Mouse (Mus musculus) left cerebral cortex, postnatal 10 days (tissue): ENCODE data around the gene Atp13a3. TPM values are rescaled to one million over a fixed set of nuclear protein-coding genes. Genes with fewer than 3 reads are reported as not detected.
"Not testable (repeated sequence)": the region's sequence is repeated elsewhere in the genome, so short reads cannot be mapped to it uniquely, and the experiment has no call there.

ENCODE experiments used
- DNase-seq, 2 experiments: peaks; one replicate each; pipeline ENCODE4 v3.0.0; 2021 to 2022; ENCODE audit warnings: low spot score in 2 of 2, mixed read lengths in 1 of 2; ENCODE audit errors: extremely low spot score in 1 of 2
- intact Hi-C: fragments of 180-260 bp; cut with DNase I; formaldehyde crosslinking; loops from one replicate; pipeline ENCODE4 v1.15.1; 2025
- total RNA-seq, 2 experiments: library from RNA; stranded (reverse); gene quantifications; 2 replicates each; pipeline ENCODE4 v1.2.3; 2021

Gene Atp13a3
- 10 to 100 TPM; 62.6 to 77.3 TPM for total RNA-seq

DNA sequence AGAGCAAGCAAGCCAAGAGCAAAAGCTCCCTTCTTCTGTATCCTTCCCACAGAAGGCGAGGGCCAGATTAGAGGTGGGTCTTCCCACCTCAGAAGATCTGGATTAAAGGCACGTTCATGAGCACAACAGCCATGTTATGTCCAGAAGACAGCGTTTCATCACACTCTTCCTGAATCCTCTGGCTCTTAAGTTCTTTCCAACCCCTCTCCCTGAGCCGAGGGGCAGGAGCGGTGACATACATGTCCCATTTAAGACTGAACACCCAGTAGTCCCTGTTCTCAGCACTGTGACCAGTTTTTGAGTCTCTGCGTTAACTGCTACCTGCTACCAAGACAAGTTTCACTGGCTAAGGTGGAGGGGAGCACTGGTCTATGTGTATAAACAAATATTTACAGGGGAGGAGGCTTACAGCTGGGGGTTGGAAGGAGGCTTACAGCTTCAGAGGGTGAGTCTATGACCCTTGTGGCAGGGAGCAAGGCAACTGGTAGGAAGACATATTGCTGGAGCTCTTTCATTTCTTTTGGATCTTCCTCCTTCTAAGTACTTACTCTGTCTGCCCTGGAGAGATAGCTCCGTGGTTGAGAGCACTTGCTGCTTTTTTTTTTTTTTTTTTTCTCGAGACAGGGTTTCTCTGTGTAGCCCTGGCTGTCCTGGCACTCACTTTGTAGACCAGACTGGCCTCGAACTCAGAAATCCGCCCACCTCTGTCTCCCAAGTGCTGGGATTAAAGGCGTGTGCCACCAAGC, at the start of gene Atp13a3:
Gene Atp13a3 (minus strand): TSS at position 51 of the 746 bp plus-strand sequence.
- no peak for DNase-seq
- intact Hi-C loops, result no loop called here

DNA sequence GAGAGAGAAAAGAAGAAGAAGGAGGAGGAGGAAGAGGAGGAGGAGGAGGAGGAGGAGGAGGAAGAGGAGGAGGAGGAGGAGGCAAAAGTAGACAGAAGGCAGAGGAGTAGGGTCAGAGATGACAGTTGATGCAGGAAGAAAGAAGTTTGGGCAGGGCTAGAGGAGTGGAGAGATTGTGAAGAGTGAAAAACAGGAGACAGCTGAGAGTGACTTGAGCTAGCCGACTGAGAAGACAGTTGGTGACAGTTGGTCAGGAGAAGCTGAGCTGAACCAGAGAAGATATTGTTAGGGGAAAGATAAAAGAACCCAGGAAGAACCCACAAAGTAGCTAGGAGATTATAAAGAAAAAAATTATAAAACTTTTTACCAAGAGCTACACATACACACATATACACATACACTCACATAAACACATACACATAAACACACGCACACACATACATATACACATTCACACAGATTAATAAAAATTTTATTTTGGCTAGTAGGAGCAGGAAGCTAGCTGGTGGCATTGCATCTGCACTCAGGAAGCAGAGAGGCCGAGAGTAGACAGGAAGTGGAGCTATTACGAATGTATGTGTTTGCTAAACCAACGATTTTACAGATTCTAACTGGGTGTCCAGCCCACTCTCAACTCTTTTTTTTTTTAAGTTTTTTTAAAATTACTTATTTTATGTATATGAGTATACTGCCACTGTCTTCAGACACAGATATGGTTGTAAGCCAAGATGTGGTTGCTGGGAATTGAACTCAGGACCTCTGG, 47.6 kb upstream of the Atp13a3 start:
- intact Hi-C loops, result no loop called here
- DNase-seq, result no peak

DNA sequence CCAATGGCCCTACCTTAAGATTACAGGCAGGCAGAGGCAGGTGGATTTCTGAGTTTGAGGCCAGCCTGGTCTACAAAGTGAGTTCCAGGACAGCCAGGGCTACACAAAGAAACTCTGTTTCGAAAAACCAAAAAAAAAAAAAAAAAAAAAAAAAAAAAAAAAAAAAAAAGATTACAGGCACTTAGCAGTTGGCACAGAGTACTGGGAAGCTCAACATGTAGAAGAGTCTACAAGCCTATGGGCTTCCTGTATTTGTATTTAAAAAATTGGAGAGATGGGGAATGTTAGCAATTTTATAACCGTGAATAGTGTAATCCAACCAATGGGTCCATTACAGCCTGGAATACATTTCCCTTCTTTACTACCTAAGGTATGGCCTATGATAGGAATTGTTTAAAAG, 45.4 kb upstream of the Atp13a3 start:
- intact Hi-C loops, DNase-seq: not testable (repeated sequence)

DNA sequence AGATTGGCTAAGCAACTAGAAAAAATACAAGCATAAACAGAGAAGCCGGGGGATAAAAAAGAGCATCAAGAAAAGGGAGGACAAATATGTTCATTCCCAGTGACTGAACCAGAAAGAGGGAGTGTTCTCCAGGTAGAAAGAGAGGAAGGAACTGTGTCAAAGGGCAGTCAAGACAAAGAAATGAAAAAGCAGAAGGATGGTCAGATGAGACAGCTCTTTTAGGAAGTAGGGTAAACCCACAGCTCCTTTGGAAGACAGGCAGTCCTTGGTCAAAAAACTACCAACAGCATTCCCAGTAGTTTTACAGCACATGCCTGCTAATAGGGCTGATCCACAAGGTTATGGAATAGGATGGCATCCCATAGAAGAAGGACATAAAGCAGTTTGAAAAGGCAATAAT, 43.2 kb upstream of the Atp13a3 start:
- intact Hi-C loops, result no loop called here
- DNase-seq, result no peak

DNA sequence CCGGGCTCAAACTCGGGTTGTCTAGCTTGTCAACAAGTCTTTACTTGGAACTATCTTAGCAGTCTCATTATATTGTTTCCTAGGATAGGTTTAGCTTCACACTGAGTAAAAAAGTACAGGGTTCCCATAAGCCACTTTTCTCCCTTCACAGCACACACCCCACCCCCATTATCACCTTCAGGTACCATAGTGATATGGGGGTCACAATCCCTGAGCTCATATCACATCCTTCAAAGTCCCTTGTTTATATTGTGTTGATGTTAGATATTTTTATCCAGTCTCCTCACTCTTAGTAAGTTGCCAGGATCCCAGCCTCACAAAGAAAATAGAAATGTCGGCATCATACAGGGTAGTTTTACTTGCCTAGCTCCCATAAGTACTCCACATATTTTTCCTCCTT, 42.4 kb upstream of the Atp13a3 start:
- intact Hi-C loops, result no loop called here
- no peak for DNase-seq

DNA sequence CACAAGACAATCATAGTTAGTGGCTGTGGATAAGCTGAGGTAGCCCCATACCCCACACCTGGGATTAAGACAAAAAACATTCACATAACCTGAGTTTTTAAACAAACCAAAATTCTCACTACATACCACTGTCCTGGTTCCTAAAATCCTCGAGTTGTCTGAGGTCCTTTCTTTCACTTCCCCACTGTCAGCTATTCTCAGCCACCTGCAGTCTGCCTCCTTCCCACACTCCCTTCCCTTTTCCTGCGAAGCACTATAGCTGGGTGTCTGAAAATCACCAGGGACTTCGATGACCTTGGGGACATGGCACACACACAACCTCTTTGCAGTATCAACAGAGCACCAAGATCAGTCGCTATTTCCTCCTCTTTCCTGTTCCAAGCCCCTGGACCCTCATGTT, 41.9 kb upstream of the Atp13a3 start:
- intact Hi-C loops, result no loop called here
- DNase-seq, result no peak

DNA sequence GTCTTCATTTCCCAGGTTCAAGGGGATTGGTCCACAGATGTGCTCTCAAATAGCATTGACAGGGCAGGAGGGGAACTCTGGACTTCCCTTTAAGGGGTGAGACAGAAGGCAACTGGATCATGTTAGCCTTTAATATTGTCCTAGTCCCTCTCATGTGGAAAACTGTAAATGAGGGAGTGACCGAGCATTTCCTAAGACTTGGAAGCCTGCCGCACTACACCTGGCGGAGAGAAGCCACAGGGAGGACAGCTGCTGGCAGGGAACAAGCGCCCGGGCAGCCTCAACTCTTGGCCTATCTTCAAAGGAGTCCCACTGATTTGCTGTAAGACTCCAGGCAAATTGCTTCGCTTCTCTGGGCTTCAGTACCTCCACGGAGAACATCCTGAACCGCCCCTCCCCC, 37.6 kb upstream of the Atp13a3 start:
- DNase-seq, result peak in 1 of 2 experiments; percentile 23
- intact Hi-C loops, result no loop called here

DNA sequence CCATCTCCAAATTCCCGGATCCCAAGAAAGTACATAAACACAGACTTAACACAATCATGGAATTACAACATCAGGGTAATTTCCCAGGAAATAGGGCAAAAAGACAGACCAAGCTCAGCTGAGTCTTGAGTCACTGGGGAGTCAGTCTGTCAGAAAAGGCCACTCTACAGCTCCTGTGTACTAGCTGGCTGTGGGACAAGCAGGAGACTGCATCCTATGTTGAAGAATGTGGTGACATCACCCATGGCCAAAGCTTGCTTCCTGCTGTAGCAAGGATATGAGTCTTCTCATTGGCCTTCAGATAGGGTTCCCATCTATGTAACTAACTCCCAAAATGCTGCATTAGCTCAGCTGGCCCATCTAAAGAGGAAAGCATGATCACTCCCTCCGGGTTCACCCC, 36.7 kb upstream of the Atp13a3 start:
- no peak for DNase-seq
- intact Hi-C loops, result no loop called here

DNA sequence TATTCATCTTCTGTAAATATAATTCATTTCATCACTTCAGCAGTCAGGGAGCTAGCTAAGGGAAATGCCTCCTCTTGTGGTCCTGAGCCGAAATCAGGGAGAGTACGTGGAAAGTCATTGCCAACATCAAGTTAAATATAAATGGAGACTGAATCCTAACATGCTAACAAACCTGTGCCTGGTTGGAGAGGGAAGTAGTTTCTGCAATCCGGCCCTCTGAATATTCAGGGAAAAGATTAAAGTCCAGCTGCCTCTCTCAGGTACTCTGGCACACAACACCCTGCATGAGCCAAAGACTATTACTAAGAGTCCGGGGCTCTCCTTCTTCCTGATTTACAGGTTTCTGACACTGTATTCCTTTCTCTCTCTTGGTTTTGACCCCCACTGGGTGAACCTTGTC, 35.6 kb upstream of the Atp13a3 start:
- DNase-seq, result no peak
- intact Hi-C loops, result no loop called here

DNA sequence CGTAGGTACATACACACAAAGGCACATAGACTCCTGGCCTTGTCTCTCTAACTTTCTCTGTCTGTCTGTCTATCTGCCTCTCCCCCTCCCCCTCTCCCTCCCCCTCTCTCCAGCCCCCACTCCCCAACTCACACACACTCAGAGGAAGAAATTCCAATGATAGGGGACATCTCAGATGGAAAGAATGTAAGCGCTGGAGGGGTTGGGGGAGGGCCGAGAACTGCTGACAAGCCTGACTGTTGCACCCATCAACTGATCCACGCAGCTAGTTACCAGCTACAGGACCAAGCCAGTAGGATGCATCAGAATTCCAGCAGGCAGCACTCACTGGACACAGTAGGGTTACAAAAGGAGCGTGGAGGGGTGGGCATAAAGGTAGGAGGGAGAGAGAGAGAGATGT, 34.1 kb upstream of the Atp13a3 start:
- intact Hi-C loops, result no loop called here
- no peak for DNase-seq

DNA sequence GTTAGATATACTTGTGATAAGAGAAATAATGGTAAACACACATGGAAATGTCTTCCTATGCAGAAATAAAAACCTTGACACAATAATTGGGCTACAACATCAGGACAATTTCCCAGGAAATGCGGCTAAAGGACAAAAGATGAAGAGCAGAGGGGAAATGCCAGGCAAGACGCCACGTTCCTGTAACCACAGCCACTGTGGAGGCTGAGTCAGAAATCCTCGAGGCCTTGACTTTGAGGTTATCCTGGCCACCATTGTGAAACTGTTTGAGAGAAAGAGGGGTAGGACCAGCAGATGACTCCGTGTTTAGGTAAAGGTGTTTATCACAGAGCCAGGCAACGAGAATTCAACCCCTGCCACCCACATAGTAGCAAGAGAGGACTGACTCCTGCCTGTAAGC, 33.6 kb upstream of the Atp13a3 start:
- intact Hi-C loops, result no loop called here
- no peak for DNase-seq

DNA sequence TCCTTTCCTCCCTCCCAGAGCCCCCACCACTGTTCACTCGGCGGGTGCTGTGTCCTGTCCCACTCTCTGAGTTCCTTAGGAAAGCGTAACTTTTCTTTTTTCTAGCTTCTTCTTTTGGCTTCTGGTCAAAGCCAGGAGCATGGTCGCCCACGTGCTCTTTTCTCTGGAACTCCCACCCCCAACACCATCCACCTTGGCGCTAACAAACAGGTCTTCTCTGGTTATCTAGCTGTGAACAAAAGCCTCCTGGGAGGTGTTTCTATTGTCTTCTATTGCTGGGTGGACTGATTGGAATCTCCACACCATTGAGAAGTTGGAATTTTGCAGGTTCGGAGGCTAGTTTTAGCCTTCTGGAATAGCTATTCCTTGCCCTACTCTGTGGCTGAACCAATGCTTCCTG, 30.5 kb upstream of the Atp13a3 start:
- intact Hi-C loops, result no loop called here
- no peak for DNase-seq

DNA sequence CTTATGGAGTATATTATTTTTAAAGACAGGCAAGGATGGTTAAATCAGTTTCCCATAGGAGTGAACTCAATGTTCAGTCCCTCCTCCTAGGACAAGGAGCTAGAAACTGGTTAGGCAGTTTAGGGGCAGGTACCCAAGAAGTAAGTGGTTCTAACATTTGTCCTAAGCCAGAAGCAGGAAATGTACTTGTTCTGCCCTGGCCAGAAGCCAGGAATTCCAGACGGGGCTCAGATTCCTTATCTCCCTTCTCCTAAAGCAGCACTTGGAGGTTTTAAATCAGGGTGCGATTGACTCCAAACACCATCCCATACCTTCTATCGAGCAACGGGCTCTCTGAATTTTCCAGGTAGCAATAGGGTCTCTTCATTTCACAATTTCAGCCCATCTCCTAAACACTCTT, 29.6 kb upstream of the Atp13a3 start:
- intact Hi-C loops, result no loop called here

DNA sequence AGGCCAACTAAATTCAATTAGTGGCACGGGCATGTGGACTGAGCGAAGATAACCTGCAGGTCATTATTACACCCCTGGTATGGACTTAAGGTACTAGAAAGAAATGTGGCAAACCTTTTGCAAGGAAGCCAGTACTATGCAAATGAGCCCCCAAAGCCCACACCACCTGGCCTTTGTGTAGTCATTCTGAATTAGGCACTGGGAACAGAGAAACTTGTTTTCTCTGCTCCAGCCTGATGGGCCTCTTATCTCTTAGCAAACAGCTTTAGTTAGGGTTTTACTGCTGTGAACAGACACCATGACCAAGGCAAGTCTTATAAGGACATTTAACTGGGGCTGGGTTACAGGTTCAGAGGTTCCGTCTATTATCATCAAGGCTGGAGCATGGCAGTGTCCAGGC, 27.4 kb upstream of the Atp13a3 start:
- intact Hi-C loops, result no loop called here
- no peak for DNase-seq

More for the DNA sequence above, 29.6 kb upstream of the Atp13a3 start:
- DNase-seq, result no peak

DNA sequence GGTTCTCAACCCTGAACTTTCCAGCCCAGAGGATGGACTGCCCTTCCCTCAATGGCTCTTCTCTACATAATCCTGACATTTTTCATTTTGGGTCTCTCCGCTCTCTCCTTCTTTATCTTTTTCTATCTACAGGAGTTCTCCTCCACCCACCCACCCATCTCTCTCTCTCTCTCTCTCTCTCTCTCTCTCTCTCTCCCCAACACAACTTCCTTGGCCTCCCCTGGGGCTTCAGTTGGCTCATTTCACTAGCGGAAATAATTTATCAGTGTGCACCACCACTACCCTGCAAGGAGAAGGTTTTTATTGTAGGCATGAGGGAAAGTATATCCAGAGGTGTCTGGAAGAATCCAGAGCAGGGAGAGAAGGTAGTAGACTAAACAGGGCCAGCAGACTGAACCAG, 26.3 kb upstream of the Atp13a3 start:
- DNase-seq, result no peak
- intact Hi-C loops, result no loop called here

DNA sequence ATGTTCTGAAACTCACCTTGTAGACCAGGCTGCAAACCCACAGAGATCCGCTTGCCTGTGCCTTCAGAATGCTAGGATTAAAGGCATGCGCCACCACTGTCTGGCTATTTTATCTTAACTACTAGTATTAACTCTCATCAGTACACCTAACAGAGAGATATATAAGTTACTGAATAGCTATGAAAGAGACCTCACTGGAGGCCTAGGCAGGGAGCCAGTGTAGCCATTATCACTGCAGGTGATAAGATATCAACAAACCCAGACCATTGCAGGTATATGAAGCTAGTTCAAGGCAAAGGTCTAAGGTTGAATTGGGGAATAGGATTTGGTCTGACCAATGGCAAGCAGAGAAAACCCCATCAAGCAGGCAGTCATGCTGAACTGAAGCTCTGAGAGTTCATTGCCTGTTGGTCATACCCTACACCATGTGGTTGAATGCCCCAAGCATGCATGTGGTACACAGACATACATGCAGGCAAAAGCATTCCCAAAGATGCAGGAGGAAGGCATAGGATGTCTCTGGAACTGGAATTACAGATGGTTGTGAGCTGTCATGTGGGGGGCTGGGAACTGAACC, 24.8 kb upstream of the Atp13a3 start:
- no peak for DNase-seq
- intact Hi-C loops, result no loop called here

DNA sequence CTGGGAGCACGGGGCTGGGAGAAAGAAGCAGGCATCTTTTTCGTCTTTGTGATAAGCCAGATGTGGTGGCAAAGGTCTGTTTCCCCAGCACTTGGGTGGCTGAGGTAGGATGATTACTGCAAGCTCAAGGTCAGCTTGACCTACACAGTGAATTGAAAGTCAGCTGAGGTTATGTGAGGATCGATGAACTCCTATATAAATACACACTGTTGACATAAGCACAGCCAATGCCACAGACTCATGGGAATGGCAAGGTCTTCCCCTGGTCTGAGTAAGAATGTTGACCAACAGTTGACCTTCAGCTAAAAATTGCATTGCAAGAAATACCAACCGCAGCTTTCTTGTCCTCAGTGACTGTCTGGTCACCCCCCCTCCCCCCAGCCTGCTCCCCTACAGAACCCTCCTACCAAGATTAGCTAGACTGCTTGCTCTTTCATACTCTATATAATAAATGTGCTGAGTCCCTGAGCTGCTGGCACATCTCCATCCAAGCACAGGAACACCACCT, 23.0 kb upstream of the Atp13a3 start:
- no peak for DNase-seq
- intact Hi-C loops, result no loop called here

DNA sequence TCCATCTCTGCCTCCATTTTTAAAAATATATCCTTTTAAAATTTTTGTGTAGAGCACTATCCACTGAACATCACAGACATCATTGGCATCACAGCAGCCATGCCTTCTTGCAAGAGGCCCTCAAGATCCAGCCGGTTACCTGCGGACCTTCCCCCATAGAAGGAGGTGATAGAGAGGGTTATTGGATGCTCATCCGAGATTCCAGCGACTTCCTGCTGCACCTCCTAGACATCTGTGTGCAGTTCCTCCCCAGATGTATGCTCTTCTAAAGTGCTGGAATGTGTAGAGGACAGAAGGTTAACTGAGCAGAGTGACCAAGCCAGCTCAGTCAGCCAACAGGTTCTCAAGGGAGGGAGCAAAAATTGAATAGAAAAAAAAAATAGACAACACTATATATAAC, 21.7 kb upstream of the Atp13a3 start:
- intact Hi-C loops, result no loop called here

DNA sequence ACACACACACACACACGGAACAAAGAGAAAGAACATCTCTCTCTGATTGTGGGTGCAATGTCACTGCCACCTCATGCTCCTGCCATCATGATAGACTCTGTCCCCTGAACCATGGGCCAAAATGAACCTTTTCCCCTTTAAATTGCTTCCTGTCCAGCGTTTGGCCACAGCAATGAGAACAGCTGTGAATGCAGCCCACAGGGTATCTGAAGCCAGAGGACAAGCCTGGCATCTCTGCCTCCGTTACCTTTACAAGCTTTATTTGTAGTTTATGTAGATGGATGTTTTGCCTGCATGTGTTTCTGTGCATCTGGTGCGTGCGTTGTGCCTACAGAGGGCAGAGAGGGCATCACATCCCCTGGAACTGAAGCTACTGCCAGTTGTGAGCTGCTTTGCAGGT, 21.2 kb upstream of the Atp13a3 start:
- no peak for DNase-seq
- intact Hi-C loops, result no loop called here

More for the DNA sequence above, 21.7 kb upstream of the Atp13a3 start:
- DNase-seq, result no peak

DNA sequence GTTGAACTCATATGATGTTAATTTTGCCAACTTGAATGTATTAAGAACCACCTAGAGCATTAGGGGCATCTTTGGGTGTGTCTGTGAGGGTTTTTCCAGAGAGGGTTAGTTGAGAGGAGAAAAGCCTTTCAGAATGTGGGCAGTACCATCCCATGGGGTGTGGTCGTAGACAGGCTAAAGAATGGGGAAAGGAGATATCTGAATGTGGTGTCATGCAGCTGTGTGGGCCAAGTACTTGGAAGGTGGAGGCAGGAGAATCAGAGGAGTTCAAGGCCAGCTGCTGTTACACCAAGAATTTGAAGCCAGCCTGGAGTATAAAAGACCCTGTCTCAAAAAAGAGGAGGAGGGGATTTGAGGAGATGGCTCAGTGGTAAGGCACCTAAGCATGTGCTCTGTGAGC, 20.2 kb upstream of the Atp13a3 start:
- intact Hi-C loops, result no loop called here
- no peak for DNase-seq
